Mouse (Mus musculus): ENCODE data around the gene H2-M10.1. TPM values are rescaled to one million over a fixed set of nuclear protein-coding genes. Genes with fewer than 3 reads are reported as not detected.
"Not testable (repeated sequence)": the region's sequence is repeated elsewhere in the genome, so short reads cannot be mapped to it uniquely, and the experiment has no call there.

Gene H2-M10.1
- not detected in 2 replicates for polyA plus RNA-seq (2015; fragmentation: Nextera tagmentation; extraction: Ambion mirVana)

- no peak within 1 kb of the TSS for H3K4me3 ChIP-seq
- H3K27me3 ChIP-seq: no peaks in the 10 kb centered on the region
- no peak within 1 kb of the TSS for H3K27ac ChIP-seq
- no peaks in the 10 kb centered on the region for H3K9me3 ChIP-seq (replicated peaks)
- H3K36me3 ChIP-seq: no peaks in the 10 kb centered on the region
- H3K4me2 ChIP-seq: no peak within 1 kb of the TSS
- H3K9ac ChIP-seq: no peak within 1 kb of the TSS
- WGBS: 82% methylated on average over 4 of the region's 4 CpGs
- H3K4me1 ChIP-seq (replicated peaks): no peaks in the 10 kb centered on the region
- no peak for ATAC-seq (replicated peaks; ENCODE audit: insufficient number of reproducible peaks, insufficient read depth, low FRiP score, low read depth)
Measured at GRCm38 (mm10) chr17:36326055-36326454, at the start of gene H2-M10.1. H2-M10.1 (minus strand) TSS chr17:36326155.

DNA sequence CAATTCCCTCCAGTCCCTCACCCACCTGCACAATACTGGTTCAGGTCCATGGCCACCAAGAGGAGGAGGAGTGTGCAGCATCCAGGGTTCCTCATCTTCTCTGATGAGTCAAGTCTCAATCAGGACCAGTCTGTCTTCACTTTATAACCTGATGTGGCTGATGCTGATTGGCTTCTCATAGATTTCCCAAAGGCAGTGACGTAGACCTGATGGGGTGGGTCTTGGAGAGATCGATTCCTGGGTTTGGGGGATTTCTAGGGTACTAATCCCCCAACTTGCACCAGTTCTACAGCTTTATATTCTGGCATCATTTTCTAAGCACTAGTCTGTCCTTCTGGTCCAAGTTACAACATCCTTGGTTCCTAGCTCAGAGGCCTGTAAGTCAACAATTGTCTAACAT, 42.4 kb upstream of the H2-M10.1 start, which contains the start of gene H2-M10.3:
Gene H2-M10.3, minus strand, starts transcription at position 101 of the 400 bp plus-strand sequence.
- ATAC-seq (replicated peaks; ENCODE audit: insufficient number of reproducible peaks, insufficient read depth, low FRiP score, low read depth); H3K27me3 ChIP-seq; H3K27ac ChIP-seq; H3K4me3 ChIP-seq; H3K4me1 ChIP-seq (replicated peaks); H3K36me3 ChIP-seq; H3K9me3 ChIP-seq (replicated peaks); H3K9ac ChIP-seq; H3K4me2 ChIP-seq: not testable (repeated sequence)
- 95% methylated on average over 2 of the region's 2 CpGs for WGBS

DNA sequence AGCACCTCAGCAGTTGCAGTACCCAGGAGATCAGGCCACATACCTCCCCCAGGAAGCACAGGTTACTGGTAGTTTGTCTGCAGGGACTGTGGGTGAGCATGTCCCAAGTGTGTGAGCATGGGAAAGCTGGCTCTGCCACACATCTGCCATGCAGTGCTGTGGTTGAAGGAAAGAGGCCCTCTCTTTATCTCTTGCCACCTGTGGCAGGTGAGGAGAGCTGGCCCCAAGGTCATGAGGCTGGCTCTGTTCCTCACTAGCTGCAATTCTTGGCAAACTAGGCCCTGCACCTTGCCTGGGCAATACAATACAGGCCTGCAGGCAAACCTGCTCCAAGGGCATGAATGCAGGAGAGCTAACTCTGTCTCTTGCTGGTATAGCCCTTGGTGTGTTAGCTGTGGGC, 36.4 kb upstream of the H2-M10.1 start:
- not testable (repeated sequence) for H3K4me3 ChIP-seq; H3K27me3 ChIP-seq; H3K4me1 ChIP-seq (replicated peaks); H3K4me2 ChIP-seq; H3K36me3 ChIP-seq; H3K9me3 ChIP-seq (replicated peaks); ATAC-seq (replicated peaks; ENCODE audit: insufficient number of reproducible peaks, insufficient read depth, low FRiP score, low read depth); H3K27ac ChIP-seq; H3K9ac ChIP-seq

- H3K27ac ChIP-seq, H3K27me3 ChIP-seq, H3K36me3 ChIP-seq: not testable (repeated sequence)
Measured at GRCm38 (mm10) chr17:36357512-36357911, 31.6 kb upstream of the H2-M10.1 start.

GRCm38 (mm10) chr17:36355763-36356162, 29.8 kb upstream of the H2-M10.1 start:
- no peaks in the 10 kb centered on the region; the same call in 1 of the 2 replicates for H3K27me3 ChIP-seq
- H3K27ac ChIP-seq: no peak overlapping the region
- H3K36me3 ChIP-seq: no peaks in the 10 kb centered on the region
- ATAC-seq (replicated peaks; ENCODE audit: insufficient number of reproducible peaks, insufficient read depth, low FRiP score, low read depth): no peak
- H3K4me2 ChIP-seq: no peak overlapping the region
- 41% methylated on average over 3 of the region's 3 CpGs for WGBS
- H3K4me1 ChIP-seq (replicated peaks): no peaks in the 10 kb centered on the region
- H3K9ac ChIP-seq: no peak overlapping the region
- H3K4me3 ChIP-seq: no peak overlapping the region
- no peaks in the 10 kb centered on the region for H3K9me3 ChIP-seq (replicated peaks)

More at GRCm38 (mm10) chr17:36357512-36357911, 31.6 kb upstream of the H2-M10.1 start:
- not testable (repeated sequence) for H3K4me3 ChIP-seq; H3K4me2 ChIP-seq; H3K4me1 ChIP-seq (replicated peaks); H3K9me3 ChIP-seq (replicated peaks); H3K9ac ChIP-seq; ATAC-seq (replicated peaks; ENCODE audit: insufficient number of reproducible peaks, insufficient read depth, low FRiP score, low read depth)

GRCm38 (mm10) chr17:36355343-36355742, 29.4 kb upstream of the H2-M10.1 start:
- H3K36me3 ChIP-seq; H3K4me2 ChIP-seq; ATAC-seq (replicated peaks; ENCODE audit: insufficient number of reproducible peaks, insufficient read depth, low FRiP score, low read depth); H3K9ac ChIP-seq; H3K27me3 ChIP-seq; H3K9me3 ChIP-seq (replicated peaks); H3K27ac ChIP-seq; H3K4me3 ChIP-seq; H3K4me1 ChIP-seq (replicated peaks): not testable (repeated sequence)

DNA sequence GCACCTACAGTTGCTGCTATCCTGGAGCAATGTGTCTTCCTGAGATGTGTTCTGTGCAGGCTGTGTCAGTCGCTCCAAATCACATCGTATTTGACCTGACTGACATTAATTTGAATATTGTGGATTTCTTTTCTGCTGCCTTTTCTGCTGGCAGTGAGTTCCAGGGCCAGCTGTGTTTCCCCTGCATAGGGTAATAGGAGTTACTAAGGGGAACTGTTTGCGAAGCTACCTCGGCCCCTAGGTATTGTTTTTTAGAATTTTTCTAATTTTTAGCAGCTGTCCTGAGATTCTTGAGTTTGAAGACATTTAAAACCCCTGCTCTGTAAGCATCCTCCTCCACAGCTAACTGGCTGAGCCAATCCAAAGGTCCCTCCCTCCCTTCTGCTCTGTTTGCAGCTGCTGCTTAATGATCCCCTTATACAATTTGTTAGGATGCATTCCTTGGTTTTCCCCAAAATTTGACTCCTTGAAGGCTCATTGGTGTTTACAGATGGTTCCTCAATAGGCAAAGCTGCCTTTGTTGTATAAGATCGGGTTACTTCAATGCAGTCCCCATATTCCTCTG, 10.2 kb downstream of the H2-M10.1 start:
- 33% methylated on average over 5 of the region's 5 CpGs for WGBS
- H3K27me3 ChIP-seq: 0 out of 2 replicates have a peak, but pooled peaks cover 8% of the 10 kb centered on the region
- no peaks in the 10 kb centered on the region for H3K4me1 ChIP-seq (replicated peaks)

DNA sequence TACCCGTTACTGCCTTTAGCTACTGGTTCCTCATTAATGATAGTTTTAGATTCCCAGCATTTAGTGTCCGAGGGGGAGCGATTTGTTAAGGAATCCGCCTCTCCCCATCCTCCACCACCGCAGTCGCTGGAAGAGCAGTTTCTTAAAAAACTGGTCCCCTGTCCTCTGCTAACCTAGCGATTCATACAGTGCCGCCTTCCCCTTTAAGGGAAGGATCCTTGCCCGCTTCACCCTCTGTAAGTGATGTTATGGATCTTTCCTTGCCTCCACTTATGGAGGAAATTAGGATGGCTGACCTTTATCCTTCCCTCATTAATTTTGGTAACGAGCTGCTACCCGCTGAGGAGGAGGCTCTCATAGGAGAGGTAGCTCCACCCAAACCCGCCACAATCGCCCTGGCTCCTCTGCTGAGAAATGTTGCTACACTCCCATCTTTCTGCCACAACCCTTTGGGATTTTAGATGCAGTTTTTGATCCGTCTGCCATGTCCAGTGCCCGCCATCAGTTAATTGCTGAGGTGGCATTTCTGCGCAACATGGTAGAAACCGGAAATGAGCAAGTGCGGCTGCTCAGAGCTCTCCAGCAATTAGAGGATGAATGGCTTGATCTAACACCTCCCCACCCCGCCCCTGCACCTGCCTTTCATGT, 10.8 kb downstream of the H2-M10.1 start:
- H3K27me3 ChIP-seq: 0 out of 2 replicates have a peak, but pooled peaks cover 8% of the 10 kb centered on the region
- ATAC-seq (replicated peaks; ENCODE audit: insufficient number of reproducible peaks, insufficient read depth, low FRiP score, low read depth): no peak
- H3K9me3 ChIP-seq (replicated peaks): no peaks in the 10 kb centered on the region
- 0 out of 2 replicates have a peak overlapping the region, but pooled peaks have one; percentile 12 for H3K27ac ChIP-seq
- peak overlapping the region; percentile 90 for H3K4me2 ChIP-seq
- under 1% methylated on average over 19 of the region's 19 CpGs for WGBS
- peak overlapping the region; percentile 62 for H3K4me3 ChIP-seq
- H3K9ac ChIP-seq: peak overlapping the region; percentile 52
- no peaks in the 10 kb centered on the region for H3K4me1 ChIP-seq (replicated peaks)
- no peaks in the 10 kb centered on the region for H3K36me3 ChIP-seq

More for the DNA sequence above, 10.2 kb downstream of the H2-M10.1 start:
- H3K36me3 ChIP-seq: no peaks in the 10 kb centered on the region
- ATAC-seq (replicated peaks; ENCODE audit: insufficient number of reproducible peaks, insufficient read depth, low FRiP score, low read depth): no peak
- H3K4me2 ChIP-seq: peak overlapping the region; percentile 90
- no peak overlapping the region for H3K9ac ChIP-seq
- no peaks in the 10 kb centered on the region for H3K9me3 ChIP-seq (replicated peaks)
- H3K27ac ChIP-seq: no peak overlapping the region
- H3K4me3 ChIP-seq: peak overlapping the region; percentile 62

DNA sequence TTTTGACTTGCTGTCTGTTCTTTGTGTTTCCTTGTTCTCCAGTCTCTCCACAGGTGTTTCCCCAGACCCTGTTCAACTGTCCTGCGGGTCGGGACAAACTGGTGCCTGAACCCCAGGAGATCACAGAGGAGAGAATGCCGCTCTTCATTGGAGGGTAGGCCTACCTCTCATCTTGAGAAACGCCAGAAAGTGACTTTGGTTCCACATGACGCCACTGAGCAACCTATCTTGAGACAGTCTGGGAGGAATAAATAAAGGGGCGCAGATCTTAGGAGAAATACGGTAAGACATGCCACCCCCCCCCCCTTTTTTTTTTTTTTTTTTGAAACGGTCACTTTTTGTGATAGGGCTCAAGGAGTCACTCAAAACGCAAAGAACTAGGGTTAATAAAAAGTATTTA, 11.4 kb downstream of the H2-M10.1 start:
- Histone ChIP-seq H3K9me3 (replicated peaks) (no peaks in the 10 kb centered on the region), H3K27ac (no peak overlapping the region), H3K27me3 (0 out of 2 replicates have a peak, but pooled peaks cover 8% of the 10 kb centered on the region), H3K36me3 (no peaks in the 10 kb centered on the region), H3K4me3 (peak overlapping the region; percentile 62), H3K4me1 (replicated peaks) (no peaks in the 10 kb centered on the region), H3K4me2 (peak overlapping the region; percentile 90), H3K9ac (no peak overlapping the region; the same call in 1 of the 2 replicates)
- ATAC-seq (replicated peaks; ENCODE audit: insufficient number of reproducible peaks, insufficient read depth, low FRiP score, low read depth): no peak
- WGBS: 4% methylated on average over 9 of the region's 9 CpGs

- H3K9me3 ChIP-seq (replicated peaks): no peaks in the 10 kb centered on the region
- no peak overlapping the region for H3K4me3 ChIP-seq
- no peaks in the 10 kb centered on the region for H3K27me3 ChIP-seq
- H3K27ac ChIP-seq: no peak overlapping the region
- 40% methylated on average over 1 of the region's 1 CpGs for WGBS
- no peak overlapping the region for H3K4me2 ChIP-seq
- no peaks in the 10 kb centered on the region for H3K36me3 ChIP-seq
- H3K9ac ChIP-seq: no peak overlapping the region
- H3K4me1 ChIP-seq (replicated peaks): no peaks in the 10 kb centered on the region
- no peak for ATAC-seq (replicated peaks; ENCODE audit: insufficient number of reproducible peaks, insufficient read depth, low FRiP score, low read depth)
Measured at GRCm38 (mm10) chr17:36309293-36309692, 16.7 kb downstream of the H2-M10.1 start.

DNA sequence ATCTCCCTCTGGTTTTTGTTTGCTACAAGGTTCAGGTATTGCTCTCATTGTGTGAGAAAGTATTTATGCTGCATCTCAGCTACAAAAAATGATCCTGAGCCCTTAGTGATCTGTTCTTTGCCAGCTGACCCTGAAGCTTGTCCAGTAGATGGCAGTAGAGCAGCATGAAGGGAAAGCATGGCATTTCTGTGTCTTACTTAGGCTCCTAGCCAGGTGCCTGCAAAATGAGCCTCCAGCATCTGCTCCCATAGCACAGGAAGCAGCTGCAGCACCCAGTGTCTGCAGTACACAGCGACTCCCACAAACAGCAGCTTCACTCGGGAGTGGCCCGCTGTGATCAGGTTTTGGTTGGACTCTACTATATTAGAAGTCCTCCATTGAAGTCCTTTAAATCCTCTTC, 17.1 kb downstream of the H2-M10.1 start:
- H3K4me1 ChIP-seq (replicated peaks); ATAC-seq (replicated peaks; ENCODE audit: insufficient number of reproducible peaks, insufficient read depth, low FRiP score, low read depth); H3K9ac ChIP-seq; H3K36me3 ChIP-seq; H3K9me3 ChIP-seq (replicated peaks); H3K27me3 ChIP-seq; H3K27ac ChIP-seq; H3K4me3 ChIP-seq; H3K4me2 ChIP-seq: not testable (repeated sequence)
- 1% methylated on average over 3 of the region's 3 CpGs for WGBS

- Histone ChIP-seq H3K36me3 (peaks cover 3% of the 10 kb centered on the region; the same call in 1 of the 2 replicates), H3K27me3 (no peaks in the 10 kb centered on the region), H3K4me1 (replicated peaks) (no peaks in the 10 kb centered on the region), H3K4me3 (no peak within 1 kb of the TSS), H3K9me3 (replicated peaks) (no peaks in the 10 kb centered on the region), H3K27ac (no peak within 1 kb of the TSS), H3K9ac (no peak within 1 kb of the TSS), H3K4me2 (no peak within 1 kb of the TSS)
- no peak for ATAC-seq (replicated peaks; ENCODE audit: insufficient number of reproducible peaks, insufficient read depth, low FRiP score, low read depth)
- WGBS: 74% methylated on average over 2 of the region's 2 CpGs
Measured at GRCm38 (mm10) chr17:36286390-36286789, 39.6 kb downstream of the H2-M10.1 start, which contains the start of gene H2-M10.2. H2-M10.2 (minus strand) TSS chr17:36286490.

All from heart, embryonic 15.5 days (tissue).